Mouse (Mus musculus): ENCODE data around the gene Ankdd1b.

Ankdd1b gene

GRCm38 (mm10) chr13:96470957-96471356, at the start of gene Ankdd1b:
Ankdd1b (minus strand) TSS chr13:96471198.
- no peak for DNase-seq (ENCODE audit: low read depth, low spot score)

GRCm38 (mm10) chr13:96517335-96517734, 46.3 kb upstream of the Ankdd1b start:
- DNase-seq (ENCODE audit: low read depth, low spot score) = no peak

- DNase-seq (ENCODE audit: low read depth, low spot score) = no peak
These were observed 45.3 kb upstream of the Ankdd1b start for GRCm38 (mm10) chr13:96516249-96516648.

GRCm38 (mm10) chr13:96514154-96514942, 43.4 kb upstream of the Ankdd1b start:
- DNase-seq (ENCODE audit: low read depth, low spot score) = no peak

GRCm38 (mm10) chr13:96511893-96512292, 40.9 kb upstream of the Ankdd1b start:
- no peak for DNase-seq (ENCODE audit: low read depth, low spot score)

- no peak for DNase-seq (ENCODE audit: low read depth, low spot score)
These were observed 40.3 kb upstream of the Ankdd1b start for GRCm38 (mm10) chr13:96511262-96511661.

- DNase-seq (ENCODE audit: low read depth, low spot score) = no peak
These were observed 39.6 kb upstream of the Ankdd1b start for GRCm38 (mm10) chr13:96510635-96511034.

GRCm38 (mm10) chr13:96507541-96507940, 36.5 kb upstream of the Ankdd1b start:
- DNase-seq (ENCODE audit: low read depth, low spot score) = no peak

- DNase-seq (ENCODE audit: low read depth, low spot score) = no peak
These were observed 35.3 kb upstream of the Ankdd1b start for GRCm38 (mm10) chr13:96506313-96506712.

GRCm38 (mm10) chr13:96505661-96506060, 34.7 kb upstream of the Ankdd1b start:
- no peak for DNase-seq (ENCODE audit: low read depth, low spot score)

GRCm38 (mm10) chr13:96499891-96500290, 28.9 kb upstream of the Ankdd1b start:
- DNase-seq (ENCODE audit: low read depth, low spot score) = no peak

- no peak for DNase-seq (ENCODE audit: low read depth, low spot score)
These were observed 25.6 kb upstream of the Ankdd1b start for GRCm38 (mm10) chr13:96496630-96497029.

- DNase-seq (ENCODE audit: low read depth, low spot score) = no peak
These were observed 19.4 kb upstream of the Ankdd1b start, which contains the start of gene Gm17622 for GRCm38 (mm10) chr13:96490433-96490832. Gm17622 (plus strand) TSS chr13:96490733.

GRCm38 (mm10) chr13:96487968-96488367, 17.0 kb upstream of the Ankdd1b start:
- DNase-seq (ENCODE audit: low read depth, low spot score) = no peak

- no peak for DNase-seq (ENCODE audit: low read depth, low spot score)
These were observed 16.2 kb upstream of the Ankdd1b start for GRCm38 (mm10) chr13:96487230-96487629.

GRCm38 (mm10) chr13:96478991-96479390, 8.0 kb upstream of the Ankdd1b start:
- no peak for DNase-seq (ENCODE audit: low read depth, low spot score)

- DNase-seq (ENCODE audit: low read depth, low spot score) = no peak
These were observed 6.2 kb upstream of the Ankdd1b start for GRCm38 (mm10) chr13:96477226-96477625.

GRCm38 (mm10) chr13:96470556-96470955, 442 bp downstream of the Ankdd1b start:
- DNase-seq (ENCODE audit: low read depth, low spot score) = no peak

- DNase-seq (ENCODE audit: low read depth, low spot score) = no peak
These were observed 2.3 kb downstream of the Ankdd1b start for GRCm38 (mm10) chr13:96468678-96469077.

GRCm38 (mm10) chr13:96465315-96465714, 5.7 kb downstream of the Ankdd1b start:
- no peak for DNase-seq (ENCODE audit: low read depth, low spot score)

GRCm38 (mm10) chr13:96462644-96463043, 8.4 kb downstream of the Ankdd1b start:
- DNase-seq (ENCODE audit: low read depth, low spot score) = no peak

GRCm38 (mm10) chr13:96458606-96459005, 12.4 kb downstream of the Ankdd1b start:
- DNase-seq (ENCODE audit: low read depth, low spot score) = no peak

GRCm38 (mm10) chr13:96458018-96458417, 13.0 kb downstream of the Ankdd1b start:
- DNase-seq (ENCODE audit: low read depth, low spot score) = no peak

GRCm38 (mm10) chr13:96457566-96457965, 13.4 kb downstream of the Ankdd1b start:
- DNase-seq (ENCODE audit: low read depth, low spot score) = no peak
